Mouse (Mus musculus) embryonic facial prominence, embryonic 11.5 days (tissue): ENCODE results near the gene 4930469K13Rik. TPM values are rescaled to one million over a fixed set of nuclear protein-coding genes. Genes with fewer than 3 reads are reported as not detected.

ENCODE experiments used
- ATAC-seq: fragments of 200-750 bp; cut with Nextera tagmentation; replicated peaks from 2 replicates; pipeline ENCODE4 v1.8.0; 2017; ENCODE audit warnings: low read depth; ENCODE audit not compliant: insufficient number of reproducible peaks, low FRiP score, low TSS enrichment
- DNase-seq: peaks from one replicate; pipeline ENCODE4 v3.0.0-alpha.2; 2015; ENCODE audit warnings: low spot score
- H3K27ac ChIP-seq: fragments of 300-500 bp; sonication (generic); replicated peaks from 2 replicates; pipeline ENCODE4 v1.5.1; 2014; ENCODE audit warnings: mild to moderate bottlenecking, low read depth, low read length, control low read depth
- H3K27me3 ChIP-seq: fragments of 300-500 bp; sonication (generic); 2 replicates; pipeline ENCODE4 v1.6.1; 2014; ENCODE audit warnings: mild to moderate bottlenecking, low read length, moderate library complexity, mixed read lengths; ENCODE audit not compliant: control insufficient read depth, insufficient read depth
- H3K36me3 ChIP-seq: fragments of 300-500 bp; sonication (generic); replicated peaks from 2 replicates; pipeline ENCODE4 v1.6.1; 2014; ENCODE audit warnings: low read depth, mild to moderate bottlenecking, low read length, moderate library complexity, mixed read lengths; ENCODE audit not compliant: control insufficient read depth, insufficient read depth
- H3K4me1 ChIP-seq: fragments of 300-500 bp; sonication (generic); 2 replicates; pipeline ENCODE4 v1.6.1; 2014; ENCODE audit warnings: low read length, mixed read lengths; ENCODE audit not compliant: control insufficient read depth, insufficient read depth
- H3K4me2 ChIP-seq: fragments of 300-500 bp; sonication (generic); 2 replicates; pipeline ENCODE4 v1.6.1; 2014; ENCODE audit warnings: low read depth, mild to moderate bottlenecking, control low read depth, low read length, moderate library complexity
- H3K4me3 ChIP-seq: fragments of 300-500 bp; sonication (generic); 2 replicates; pipeline ENCODE4 v1.5.1; 2014; ENCODE audit warnings: low read depth, low read length, control low read depth
- H3K9ac ChIP-seq: fragments of 300-500 bp; sonication (generic); replicated peaks from 2 replicates; pipeline ENCODE4 v1.6.1; 2014; ENCODE audit warnings: mild to moderate bottlenecking, control low read depth, low read length
- H3K9me3 ChIP-seq: fragments of 300-500 bp; sonication (generic); replicated peaks from 2 replicates; pipeline ENCODE4 v1.6.1; 2016; ENCODE audit warnings: mild to moderate bottlenecking, low read length, inconsistent platforms, mixed read lengths; ENCODE audit not compliant: control insufficient read depth
- WGBS: fragments of 180-500 bp; shearing (Covaris S2); extraction: QIAGEN DNeasy Blood & Tissue Kit; methylation state at CpG from one replicate; pipeline ENCODE4 v1.1.7; 2014; 5-methylcytosine and 5-hydroxymethylcytosine counted together
- polyA plus RNA-seq: library from polyadenylated mRNA; unstranded; fragments of >200 nt; fragmentation: Nextera tagmentation; extraction: Ambion mirVana; gene quantifications from 2 replicates; pipeline ENCODE4 v1.2.1, GENCODE M21; 2014

The 4930469K13Rik gene
- polyA plus RNA-seq, 1 experiment from 2014 or later = not detected

DNA sequence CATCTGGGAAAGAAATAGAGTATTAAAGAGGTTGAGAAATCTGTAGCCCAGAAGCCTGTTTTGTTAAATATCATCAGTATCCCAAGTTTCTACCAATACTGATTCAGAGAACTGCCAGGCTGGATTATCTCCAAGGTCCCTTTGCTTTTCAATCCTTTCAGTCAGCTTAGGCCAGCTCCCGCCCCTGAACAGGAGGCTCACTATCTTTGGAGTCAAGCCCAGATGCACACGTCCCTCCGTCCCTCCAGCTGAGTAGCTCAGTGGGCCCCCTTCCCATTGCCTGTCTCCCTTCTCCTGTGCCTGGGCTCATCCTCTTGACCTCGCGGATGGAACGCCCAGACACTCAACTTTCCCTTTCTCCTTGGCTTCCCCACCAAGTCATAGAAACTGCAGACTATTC lies 171.0 kb downstream of the 4930469K13Rik start:
- Histone ChIP-seq H3K27ac (no peak overlapping the region), H3K27me3 (no peaks in the 10 kb centered on the region), H3K4me1 (no peaks in the 10 kb centered on the region), H3K36me3 (no peaks in the 10 kb centered on the region), H3K9ac (no peak overlapping the region), H3K9me3 (no peaks in the 10 kb centered on the region), H3K4me2 (no peak overlapping the region), H3K4me3 (no peak overlapping the region)
- WGBS = 71% methylated on average over 6 of the region's 6 CpGs
- ATAC-seq (no peak), DNase-seq (no peak)

DNA sequence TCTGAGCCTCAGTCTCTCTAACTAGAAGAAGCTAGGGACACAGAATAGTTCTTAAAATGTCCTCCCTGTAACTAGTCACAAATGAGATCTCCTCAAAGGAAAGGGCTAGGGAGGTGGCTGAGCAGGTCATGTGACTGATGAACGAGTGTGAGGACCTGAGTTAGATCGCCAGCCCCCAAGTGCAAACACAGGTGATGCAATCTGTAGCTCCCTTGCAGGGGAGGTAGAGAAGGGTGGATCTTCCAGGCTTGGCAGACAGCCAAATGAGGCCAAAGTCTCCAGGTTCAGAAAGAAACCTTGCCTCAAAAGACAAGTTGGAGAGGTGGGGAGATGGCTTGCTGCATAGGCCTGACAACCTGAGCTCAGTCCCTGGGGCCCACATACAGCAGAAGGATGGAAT lies 171.8 kb downstream of the 4930469K13Rik start:
- 71% methylated on average over 2 of the region's 2 CpGs for WGBS
- ATAC-seq = no peak
- H3K4me1 ChIP-seq = no peaks in the 10 kb centered on the region
- H3K27ac ChIP-seq = no peak overlapping the region
- H3K9me3 ChIP-seq = no peaks in the 10 kb centered on the region
- no peak overlapping the region for H3K4me2 ChIP-seq
- no peaks in the 10 kb centered on the region for H3K27me3 ChIP-seq
- H3K9ac ChIP-seq = no peak overlapping the region
- no peak for DNase-seq
- no peaks in the 10 kb centered on the region for H3K36me3 ChIP-seq
- no peak overlapping the region for H3K4me3 ChIP-seq

DNA sequence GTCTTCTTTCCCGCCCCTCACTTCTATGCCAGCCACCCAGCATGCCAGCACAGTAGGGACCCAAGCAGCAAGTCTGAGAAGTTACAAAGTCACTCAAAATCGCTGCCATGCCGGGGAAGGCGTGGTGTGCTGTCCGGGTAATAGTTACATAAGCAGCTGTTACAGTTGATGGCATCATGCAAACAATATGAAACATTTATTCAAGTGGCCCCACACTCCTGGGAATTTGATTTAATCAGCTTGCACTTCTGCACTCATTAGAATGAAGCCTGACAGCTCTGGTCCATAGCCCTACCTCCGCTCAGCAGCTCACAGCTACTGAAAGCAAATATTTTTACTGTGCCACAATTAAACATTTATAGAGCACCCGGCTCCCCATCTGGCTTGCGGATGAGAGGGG lies 172.6 kb downstream of the 4930469K13Rik start:
- H3K9me3 ChIP-seq = no peaks in the 10 kb centered on the region
- H3K9ac ChIP-seq = no peak overlapping the region
- H3K4me2 ChIP-seq = no peak overlapping the region
- ATAC-seq (no peak), DNase-seq (no peak)
- no peaks in the 10 kb centered on the region for H3K4me1 ChIP-seq
- 75% methylated on average over 8 of the region's 8 CpGs for WGBS
- H3K27ac ChIP-seq = no peak overlapping the region
- H3K27me3 ChIP-seq = no peaks in the 10 kb centered on the region
- H3K4me3 ChIP-seq = no peak overlapping the region
- no peaks in the 10 kb centered on the region for H3K36me3 ChIP-seq

Other genes starting within 250 kb of the 4930469K13Rik start
- gene Kcnmb1, start 135.5 kb downstream of the 4930469K13Rik start, polyA plus RNA-seq = 0.10 and 0.22 TPM in 2 replicates
- 3.5 and 4.9 TPM in 2 replicates for gene Kcnip1, start 105.4 kb downstream of the 4930469K13Rik start, polyA plus RNA-seq
- gene Lcp2, start 51.6 kb downstream of the 4930469K13Rik start, polyA plus RNA-seq = 2.3 and 2.4 TPM in 2 replicates
- not detected in 2 replicates for gene Foxi1, start 109.5 kb upstream of the 4930469K13Rik start, polyA plus RNA-seq
- gene Fam196b, start 216.3 kb upstream of the 4930469K13Rik start, polyA plus RNA-seq = 1.2 and 1.6 TPM in 2 replicates